Mouse (Mus musculus) frontal cortex, adult (tissue): ENCODE results near the gene Rad51b.
A peak's percentile ranks its signal among the peaks of the same experiment; 100 is the strongest.

Experiments
- ATAC-seq: cut with Nextera tagmentation; 2 replicates; pipeline ENCODE4 v1.9.2; 2017; ENCODE audit warnings: mild to moderate bottlenecking, moderate library complexity, mixed read lengths; ENCODE audit not compliant: low TSS enrichment

Rad51b gene

DNA sequence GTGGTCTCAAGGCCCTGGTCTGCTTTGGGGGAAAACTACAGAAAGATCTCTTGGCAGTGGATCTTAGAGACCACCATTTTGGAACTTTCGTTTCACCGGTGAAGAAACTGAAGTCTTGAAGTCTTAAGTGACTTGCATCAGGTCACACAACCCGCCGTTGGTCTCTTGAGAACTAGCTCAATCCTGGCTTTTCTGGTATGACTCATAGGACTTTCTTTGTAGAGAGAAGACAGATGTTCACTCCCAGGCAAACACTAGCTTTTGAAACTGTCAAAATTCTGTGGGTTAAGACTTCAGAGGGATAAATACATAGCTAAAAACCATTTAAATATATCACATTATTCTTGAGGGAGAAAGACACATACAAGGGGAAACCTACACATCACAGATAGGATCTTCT, 195.1 kb downstream of the Rad51b start:
- peak; percentile 72; the same call in 1 of the 2 replicates for ATAC-seq

DNA sequence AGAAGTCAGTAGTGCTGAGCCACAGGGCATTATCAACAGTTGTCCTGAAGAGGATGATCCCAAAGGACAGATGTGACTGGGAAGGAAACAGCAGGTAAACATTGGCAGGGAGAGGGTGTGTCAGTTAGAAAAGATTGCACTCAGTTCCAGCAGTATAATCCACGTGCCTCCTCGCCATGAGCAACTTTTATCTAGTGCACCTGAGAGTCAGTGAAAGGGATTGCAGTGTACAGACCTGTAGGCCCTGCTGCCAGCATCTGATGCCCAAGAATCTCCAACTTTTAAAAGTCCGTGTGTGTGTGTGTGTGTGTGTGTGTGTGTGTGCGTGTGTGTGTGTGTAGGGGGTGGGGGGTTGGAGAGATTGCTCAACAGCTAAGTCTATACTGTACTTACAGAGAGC, 195.5 kb downstream of the Rad51b start:
- ATAC-seq = no peak

GRCm38 (mm10) chr12:79493481-79493880, 196.4 kb downstream of the Rad51b start:
- ATAC-seq = no peak

GRCm38 (mm10) chr12:79498326-79498725, 201.2 kb downstream of the Rad51b start:
- ATAC-seq = peak; percentile 50; the same call in 1 of the 2 replicates

DNA sequence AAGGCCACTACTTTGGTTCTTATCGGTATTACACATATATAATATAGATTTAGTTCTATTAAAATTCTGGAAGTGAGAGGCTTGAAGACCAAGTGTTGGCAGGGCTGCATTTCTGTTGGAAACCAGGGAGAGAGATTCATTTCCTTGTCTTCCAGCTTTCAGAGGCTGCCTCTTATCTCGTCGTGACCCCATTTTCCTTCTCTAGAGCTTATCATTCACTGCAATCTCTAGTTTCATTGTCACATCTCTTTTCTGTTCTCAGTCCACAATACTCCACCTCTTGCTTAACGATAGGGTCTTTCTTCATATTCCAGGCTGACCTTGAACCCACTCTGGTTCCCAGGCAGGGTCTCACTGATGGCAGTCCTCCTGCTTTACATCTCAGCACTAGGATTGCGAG, 202.7 kb downstream of the Rad51b start:
- no peak for ATAC-seq

DNA sequence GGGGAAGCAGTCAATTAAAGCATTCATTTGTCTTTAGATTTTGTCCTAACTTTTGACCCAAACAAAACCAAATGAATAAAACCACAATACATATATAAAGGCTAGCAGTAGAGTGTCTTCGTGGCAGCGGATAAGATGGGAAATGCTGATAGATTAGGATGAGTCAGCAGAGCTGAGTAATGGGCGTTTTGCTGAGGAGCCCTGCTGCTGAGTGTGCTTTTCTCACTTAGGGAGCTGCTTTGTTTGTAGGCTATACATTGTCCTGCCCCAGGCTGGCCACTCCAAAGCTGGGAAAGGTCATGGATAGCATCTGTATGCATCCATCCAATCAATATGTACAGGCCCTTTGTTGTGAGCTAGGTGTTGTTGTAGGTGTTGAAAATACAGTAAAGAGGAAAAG, 204.8 kb downstream of the Rad51b start:
- no peak for ATAC-seq

GRCm38 (mm10) chr12:79502862-79503581, 205.9 kb downstream of the Rad51b start:
- peak; percentile 85 for ATAC-seq

GRCm38 (mm10) chr12:79503582-79504515, 206.8 kb downstream of the Rad51b start:
- no peak for ATAC-seq

DNA sequence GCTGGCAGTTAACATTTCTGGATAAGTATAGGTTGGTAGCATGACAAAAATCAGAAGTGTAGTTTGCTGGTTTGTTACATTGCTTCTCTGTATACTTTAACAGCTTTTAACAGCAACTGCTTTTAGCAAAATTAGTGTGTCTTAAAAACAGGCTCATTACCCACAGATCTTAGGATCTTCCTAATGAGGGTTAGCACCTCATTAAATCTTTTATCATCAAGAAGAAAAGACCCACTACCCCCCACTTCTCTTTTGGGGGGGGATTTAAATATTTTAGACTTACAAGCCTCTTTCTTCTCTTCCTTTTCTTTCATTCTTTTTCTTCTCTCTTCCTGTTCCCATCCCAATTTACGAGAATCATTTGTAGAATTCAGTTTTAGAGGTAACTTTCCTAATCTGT, 207.6 kb downstream of the Rad51b start:
- ATAC-seq = no peak

DNA sequence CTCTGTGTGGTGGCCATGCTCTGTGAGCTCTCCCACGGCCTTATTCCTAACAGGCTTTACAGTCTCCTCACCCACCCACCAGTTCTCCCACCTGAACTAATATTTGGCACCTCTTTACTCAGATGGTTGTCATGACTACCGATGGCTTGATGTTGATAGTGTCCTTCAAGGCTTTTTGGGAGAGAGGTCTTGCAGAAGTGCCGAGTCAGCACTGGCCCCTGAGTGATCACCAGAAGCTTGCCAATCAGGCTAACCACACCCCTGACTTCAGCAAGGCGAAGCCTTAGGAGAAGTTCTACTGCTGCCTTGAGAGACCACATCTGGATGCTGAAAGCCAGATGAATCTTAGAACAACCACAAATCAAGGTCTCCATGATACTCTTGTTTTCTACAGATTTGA, 209.3 kb downstream of the Rad51b start:
- ATAC-seq = no peak

DNA sequence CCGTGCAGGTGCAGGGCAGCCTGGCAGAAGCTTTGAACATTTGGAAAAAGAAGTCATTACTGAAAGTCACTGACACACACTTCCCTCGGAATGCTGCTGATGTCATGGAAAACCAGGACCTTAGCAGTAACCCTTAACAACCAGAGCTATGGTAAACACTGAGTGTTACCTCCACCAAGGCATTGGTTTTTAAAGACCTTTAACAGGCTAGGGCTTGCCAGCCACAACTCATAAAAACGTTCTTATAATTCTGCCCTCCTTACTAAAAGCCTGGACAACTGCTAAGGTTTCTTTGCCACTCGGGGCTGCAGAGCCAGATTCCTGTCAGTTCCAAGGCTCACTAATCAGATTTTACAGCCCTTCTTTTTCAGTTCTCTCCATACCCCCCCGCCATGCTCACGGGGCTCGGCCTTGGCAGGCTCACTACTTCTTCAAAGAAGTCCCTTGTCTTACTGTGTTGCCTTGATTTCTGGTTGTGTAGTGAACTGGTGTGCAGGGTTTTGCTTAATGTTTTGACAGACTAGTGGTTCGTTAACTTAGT, 210.1 kb downstream of the Rad51b start:
- no peak for ATAC-seq

DNA sequence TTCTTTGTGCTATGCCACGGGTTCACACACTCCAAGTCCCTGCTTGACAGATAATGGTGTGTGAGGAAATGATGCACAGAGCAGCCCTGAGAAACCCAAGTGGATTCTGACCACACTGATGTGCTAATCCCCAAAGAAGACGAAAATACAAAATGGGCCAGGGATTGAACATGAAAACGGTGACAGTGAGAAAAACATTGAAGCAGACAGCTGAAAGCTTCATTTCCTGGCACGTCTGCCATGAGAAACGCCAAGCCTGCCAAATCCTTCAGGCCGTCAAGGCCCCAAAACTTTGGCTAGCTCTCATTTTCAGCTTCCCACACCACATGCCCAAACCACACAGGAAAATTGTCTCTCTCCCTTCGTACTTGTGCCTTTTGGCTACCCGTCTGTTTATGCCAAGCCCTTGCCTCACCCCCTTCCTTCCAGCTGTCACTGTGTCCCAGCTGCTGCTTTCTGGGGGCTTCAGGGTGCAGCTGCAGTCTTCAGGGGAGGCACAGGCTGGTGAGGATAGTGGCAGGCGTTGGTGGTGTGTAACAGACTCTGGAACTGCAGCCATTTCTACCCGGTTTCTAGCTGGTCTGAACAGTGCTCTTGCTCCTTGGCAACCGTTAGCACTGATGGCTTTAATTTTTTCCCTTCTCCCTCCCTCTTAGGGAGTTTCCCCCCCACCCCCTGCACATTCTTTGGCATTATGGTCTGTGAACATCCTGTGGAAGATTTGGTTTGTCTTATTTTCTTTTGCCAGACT, 214.5 kb downstream of the Rad51b start:
- ATAC-seq = peak; percentile 85

DNA sequence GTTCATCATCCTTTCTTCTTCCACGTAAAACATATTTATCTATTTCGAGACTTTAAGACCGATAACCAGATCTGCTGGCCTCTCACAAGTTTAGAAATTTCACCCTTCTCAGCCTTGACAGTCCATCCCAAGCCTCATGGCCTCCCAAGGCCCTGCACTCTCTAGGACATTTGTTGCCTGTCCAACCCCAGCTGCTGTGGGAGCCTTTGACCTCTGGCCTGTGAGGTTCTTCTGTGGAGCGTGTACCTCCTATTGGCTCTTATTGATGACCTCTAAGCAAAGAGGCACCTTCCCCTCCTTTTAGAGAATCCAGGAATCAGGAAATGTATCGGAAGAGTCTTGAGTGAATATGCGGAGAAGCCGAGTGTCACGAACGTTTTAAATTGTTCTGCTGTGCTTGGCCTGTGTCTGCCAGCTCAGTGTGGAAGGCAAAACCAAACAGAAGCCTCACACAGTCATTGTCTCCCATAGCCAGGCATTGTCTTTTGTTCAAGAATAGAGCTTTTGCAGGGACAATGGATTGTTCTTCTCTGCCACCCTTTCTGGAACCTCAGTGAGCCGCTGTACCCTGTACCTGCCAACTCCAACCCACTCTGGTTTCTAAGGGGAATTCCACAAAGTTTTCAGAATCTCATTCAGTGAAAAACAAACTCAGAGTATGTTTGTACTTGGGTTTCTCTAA, 215.3 kb downstream of the Rad51b start:
- peak; percentile 52 for ATAC-seq

- ATAC-seq = no peak
Measured at GRCm38 (mm10) chr12:79512982-79513681, 216.1 kb downstream of the Rad51b start.

DNA sequence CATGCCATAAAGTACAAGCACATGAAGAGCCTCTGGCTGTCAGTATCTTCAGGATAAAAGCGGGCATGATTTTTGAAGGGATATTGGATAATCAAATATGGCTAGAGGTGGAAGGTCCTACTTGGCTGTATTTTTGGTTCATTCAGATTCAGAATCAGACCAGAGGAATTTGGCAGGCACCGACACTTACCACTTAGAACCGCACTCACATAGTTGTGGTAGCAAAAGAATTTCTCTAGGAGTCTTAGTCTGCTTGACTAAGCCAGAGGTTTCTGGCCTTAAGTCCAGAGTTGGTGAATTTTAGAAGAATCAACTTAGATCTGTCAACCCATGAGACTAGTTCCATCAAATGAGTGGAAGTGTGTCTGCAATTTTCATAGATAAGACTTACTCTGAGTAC, 217.6 kb downstream of the Rad51b start:
- ATAC-seq = no peak

GRCm38 (mm10) chr12:79522374-79522773, 225.3 kb downstream of the Rad51b start:
- ATAC-seq = no peak

GRCm38 (mm10) chr12:79524941-79525871, 228.1 kb downstream of the Rad51b start:
- ATAC-seq = peak; percentile 76

- ATAC-seq = no peak
Measured at GRCm38 (mm10) chr12:79525872-79526271, 228.8 kb downstream of the Rad51b start.

DNA sequence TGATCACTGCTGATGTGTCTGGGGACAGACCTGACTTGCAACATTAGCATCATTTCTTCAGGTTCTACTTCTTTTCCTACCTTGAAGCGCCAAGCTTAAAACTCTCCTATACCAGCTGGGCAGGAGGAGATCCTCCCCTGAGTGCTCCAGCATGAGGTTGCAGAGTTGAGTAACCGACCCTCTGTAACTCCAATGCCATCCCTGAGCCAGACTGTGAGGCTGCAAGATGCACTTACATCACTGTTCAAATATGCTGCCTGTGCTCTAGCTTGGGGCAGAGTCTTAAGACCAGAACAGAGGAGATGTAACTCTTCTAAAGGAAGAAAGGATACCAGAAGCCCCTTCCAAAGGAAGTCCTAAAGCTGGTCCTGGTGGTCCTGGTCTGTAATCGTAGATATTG, 230.1 kb downstream of the Rad51b start:
- no peak for ATAC-seq
